Mouse (Mus musculus) colon, adult 2 months (tissue): ENCODE results near the gene Plxna2. TPM values are rescaled to one million over a fixed set of nuclear protein-coding genes. Genes with fewer than 3 reads are reported as not detected.

ENCODE experiments used
- polyA plus RNA-seq: library from polyadenylated mRNA; depleted of rRNA; stranded (reverse); fragments of >200 nt; gene quantifications from 2 replicates; pipeline ENCODE4 v1.2.3, GENCODE M21; 2012; rRNA removed

Gene Plxna2
- polyA plus RNA-seq = 8.7 and 9.0 TPM in 2 replicates

GRCm38 (mm10) chr1:194617918-194618317, at the start of gene Plxna2:
Plxna2 (plus strand) TSS chr1:194618218.

